Mouse (Mus musculus) spleen, adult 2 months (tissue): ENCODE data around the gene Rpap3.

Experiments used
- CTCF ChIP-seq: fragments of 200-500 bp; IDR thresholded peaks from 2 replicates; pipeline ENCODE4 v1.5.1; 2011; ENCODE audit warnings: mild to moderate bottlenecking, inconsistent platforms; ENCODE audit not compliant: insufficient read depth, insufficient read length, insufficient replicate concordance; ENCODE audit errors: extremely low read depth
- POLR2A ChIP-seq: fragments of 200-500 bp; IDR thresholded peaks from 2 replicates; pipeline ENCODE4 v1.6.1; 2011; ENCODE audit warnings: low read depth, low read length, inconsistent platforms

GRCm38 (mm10) chr15:97748964-97749363 is 43.3 kb upstream of the Rpap3 start:
- TF ChIP-seq CTCF (no peak), POLR2A (no peak)
